Mouse (Mus musculus): ENCODE measurements around the gene Ubl5.
"Not testable (repeated sequence)": the region's sequence is repeated elsewhere in the genome, so short reads cannot be mapped to it uniquely, and the experiment has no call there.

Ubl5 gene

DNA sequence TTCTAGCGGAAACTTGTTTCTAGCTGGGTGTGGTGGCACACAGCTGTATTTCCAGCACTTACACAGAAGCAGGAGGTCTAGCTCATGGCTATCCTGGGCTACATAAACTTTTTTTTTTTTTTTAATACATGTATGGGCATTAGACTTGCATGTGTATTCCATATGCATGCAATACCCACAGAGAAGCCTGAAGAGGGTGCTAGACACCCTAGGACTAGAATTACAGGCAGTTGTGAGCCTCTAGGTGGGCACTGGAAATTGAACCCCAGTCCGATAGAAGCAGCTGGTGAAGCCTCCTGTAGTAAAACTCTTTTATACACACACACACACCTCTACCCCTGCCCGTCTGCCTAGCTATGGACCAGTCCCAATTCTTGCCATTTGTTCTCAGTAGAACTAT is 11.2 kb downstream of the Ubl5 start:
- DNase-seq (ENCODE audit: low read depth in 2 of 2, low spot score in 2 of 2): no peak

DNA sequence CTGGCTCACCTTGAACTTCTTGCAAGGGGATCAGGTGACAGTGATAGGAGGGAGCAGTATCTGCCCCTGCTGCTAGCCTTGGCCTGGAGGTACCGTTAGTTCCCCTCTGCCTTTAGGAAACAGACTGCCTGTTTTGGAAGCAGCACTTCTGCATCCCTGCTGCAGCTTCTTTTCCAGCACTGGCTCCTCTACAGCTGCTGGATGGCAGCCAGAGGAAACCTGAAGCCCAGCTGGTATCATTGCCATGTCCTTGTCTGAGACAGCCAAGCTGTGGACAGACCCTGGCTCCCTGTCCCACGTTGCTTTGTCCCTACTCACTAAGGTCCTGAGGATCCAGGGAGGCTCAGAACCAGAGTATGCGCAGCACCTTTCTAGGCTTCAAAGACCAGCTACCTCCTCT is 14.9 kb downstream of the Ubl5 start:
- no peak for DNase-seq (ENCODE audit: low read depth in 2 of 2, low spot score in 2 of 2)

DNA sequence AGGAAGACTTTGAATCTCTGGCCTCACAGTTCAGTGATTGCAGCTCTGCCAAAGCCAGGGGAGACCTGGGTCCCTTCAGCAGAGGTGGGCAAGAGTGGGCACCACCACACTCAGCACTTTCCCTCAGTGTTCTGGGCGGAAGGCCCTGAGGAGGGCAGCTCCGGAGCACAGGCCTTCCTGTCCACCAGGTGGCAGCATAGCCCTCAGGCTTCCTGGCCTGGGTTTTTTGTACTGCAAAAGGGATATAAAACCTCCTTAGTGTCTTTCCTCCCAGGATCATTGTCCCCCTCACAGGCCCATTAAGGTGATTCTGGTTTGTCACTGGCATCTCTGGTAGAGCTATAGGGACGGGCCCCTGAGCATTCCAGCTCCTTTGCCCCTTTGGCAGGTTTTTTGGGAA is 19.6 kb downstream of the Ubl5 start:
- DNase-seq (ENCODE audit: low read depth in 2 of 2, low spot score in 2 of 2): peak; percentile 40 to 60

DNA sequence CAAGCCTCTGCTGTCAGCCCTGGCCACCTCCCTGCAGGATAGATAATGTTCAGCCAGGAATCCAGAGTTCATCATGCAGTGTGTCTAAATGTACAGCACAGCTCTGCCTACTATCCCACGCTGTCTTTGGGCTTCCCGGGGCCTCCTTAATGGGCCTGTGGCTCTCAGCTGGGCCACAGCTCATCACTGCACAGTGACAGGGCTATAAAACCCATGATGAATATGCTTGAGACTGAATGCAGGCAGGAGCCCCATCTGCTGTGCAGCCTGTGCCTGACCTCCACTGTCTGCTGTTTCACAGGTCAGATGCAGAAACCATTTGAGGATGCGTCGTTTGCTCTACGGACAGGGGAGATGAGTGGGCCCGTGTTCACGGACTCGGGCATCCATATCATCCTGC is 20.2 kb downstream of the Ubl5 start:
- DNase-seq (ENCODE audit: low read depth in 2 of 2, low spot score in 2 of 2): no peak

DNA sequence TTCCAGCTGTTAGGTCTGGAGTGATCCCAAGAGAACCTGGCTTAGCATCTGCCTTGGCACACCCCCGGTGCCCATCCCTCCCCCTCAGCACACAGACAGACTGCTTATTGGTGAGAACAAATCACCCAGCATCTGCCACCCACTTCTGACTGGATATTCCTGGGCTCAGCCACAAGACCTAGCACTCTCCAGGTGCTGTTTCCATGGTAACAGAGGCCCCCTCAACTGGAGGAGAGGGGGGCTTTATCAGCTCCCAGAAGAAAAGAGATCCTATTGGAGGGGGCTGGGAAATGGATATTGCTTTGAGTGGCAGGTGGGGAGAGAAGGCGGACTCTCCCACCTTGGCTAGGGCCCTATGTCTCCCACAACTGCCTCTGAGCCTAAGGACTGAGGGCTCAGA is 21.3 kb downstream of the Ubl5 start:
- no peak for DNase-seq (ENCODE audit: low read depth in 2 of 2, low spot score in 2 of 2)

DNA sequence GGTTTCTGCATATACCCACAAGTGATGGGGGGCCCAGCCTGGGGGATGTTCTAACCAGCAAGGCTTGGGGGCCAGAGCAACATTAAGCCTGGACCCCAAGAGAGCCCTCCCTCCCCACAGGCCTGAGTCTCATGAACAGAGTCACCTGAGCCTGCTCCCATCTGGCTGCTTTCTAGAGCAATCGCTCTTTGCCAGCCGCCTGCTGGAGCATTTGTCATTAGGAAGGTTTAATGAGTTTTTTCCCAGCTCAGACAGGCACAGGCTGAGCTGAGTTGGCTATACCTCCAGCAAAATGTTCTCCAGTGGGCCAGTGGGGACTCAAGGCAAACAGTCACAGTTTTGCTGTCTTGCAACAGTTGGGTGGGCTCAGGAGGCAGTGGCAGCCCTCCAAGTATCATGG is 21.7 kb downstream of the Ubl5 start:
- DNase-seq (ENCODE audit: low read depth in 2 of 2, low spot score in 2 of 2): no peak

DNA sequence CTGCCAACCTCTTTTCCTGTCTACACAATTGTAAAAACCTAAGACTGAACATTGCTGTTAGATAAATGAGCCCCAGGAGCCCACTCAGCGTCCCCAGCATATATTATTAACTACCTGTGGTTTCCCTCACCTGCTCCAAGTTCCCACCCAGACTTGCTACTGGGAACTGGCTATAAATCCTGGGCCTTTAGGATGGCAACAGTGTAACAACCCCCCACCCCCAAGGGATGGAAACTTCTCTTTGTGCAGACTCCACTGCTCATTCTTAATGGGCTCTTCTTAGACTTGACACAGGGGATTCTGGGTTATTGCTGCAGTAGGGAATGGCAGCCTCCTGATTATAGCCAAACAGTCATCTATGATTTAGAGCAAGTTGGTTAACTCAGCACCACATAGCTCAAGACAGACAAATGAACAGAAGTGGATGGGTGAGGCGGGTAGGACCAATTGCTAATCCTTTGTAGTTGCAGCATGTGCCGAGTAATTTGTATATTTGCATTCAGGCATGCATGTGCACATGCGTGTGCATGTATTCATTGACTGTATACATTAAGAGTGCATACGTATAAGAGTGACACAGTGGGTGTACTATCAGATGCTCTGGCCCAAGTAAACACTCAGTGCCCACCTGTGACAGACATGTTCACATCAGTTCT is 22.4 kb downstream of the Ubl5 start:
- no peak for DNase-seq (ENCODE audit: low read depth in 2 of 2, low spot score in 2 of 2)

DNA sequence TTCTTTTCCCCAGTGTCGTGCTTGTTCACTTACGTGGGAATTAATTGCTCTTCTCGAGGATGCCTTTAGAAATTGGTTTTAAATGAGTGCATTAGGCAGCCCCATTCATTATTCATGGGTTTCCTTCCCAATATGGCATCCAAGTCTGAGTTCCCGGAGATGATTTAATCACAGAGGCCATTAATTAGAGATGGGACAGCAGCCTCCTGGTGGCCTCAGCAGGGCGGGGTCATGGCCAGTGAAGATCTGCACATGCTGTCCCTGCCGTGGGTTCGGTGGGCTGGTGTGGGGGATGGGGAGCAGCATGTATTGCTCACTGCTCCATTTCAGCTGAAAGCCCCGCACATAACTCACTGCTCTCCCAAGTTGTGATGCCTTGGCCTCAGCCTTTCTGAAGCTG is 23.2 kb downstream of the Ubl5 start:
- DNase-seq (ENCODE audit: low read depth in 2 of 2, low spot score in 2 of 2): no peak

DNA sequence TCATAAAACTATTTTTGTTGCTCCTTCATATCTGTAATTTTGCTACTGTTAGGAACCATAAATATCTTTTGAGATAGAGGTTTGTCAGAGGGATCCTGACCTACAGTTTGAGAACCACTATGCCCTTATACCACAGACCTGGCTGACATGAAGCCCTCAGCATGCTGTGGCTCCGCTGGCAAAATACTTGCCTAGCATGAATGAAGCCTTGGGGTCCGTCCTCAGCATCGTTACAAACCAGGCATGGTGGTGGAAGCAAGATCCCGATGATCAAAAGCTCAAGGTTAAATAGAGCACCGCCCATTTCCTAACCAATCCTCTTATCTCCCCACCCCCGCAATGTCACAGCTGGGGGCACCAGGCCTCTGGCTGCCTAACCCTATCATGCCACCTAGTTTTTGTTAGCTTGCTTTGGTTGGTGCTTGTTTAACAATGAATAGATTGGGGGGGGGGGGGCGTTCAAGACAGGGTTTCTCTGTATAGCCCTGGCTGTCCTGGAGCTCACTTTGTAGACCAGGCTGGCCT is 23.9 kb downstream of the Ubl5 start:
- DNase-seq (ENCODE audit: low read depth in 2 of 2, low spot score in 2 of 2): no peak

DNA sequence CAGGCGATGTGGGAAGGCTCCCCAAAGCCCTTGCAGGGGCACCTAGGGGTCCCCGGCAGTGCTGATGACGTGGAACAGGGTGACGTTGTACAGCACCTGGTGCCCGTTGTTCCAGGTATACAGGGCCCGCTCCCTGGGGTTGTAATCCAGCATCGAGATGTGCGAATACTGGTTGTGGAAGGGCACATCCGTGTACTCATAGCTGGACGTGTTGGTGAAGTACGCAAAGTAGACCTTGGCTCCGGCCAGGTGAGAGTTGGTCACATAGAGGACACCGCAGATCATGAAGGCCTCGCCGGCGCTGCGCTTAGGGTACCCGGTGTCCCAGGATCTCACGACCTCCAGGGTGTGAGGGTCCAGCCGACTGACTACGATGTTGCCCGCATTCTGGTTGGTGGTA is 25.4 kb downstream of the Ubl5 start:
- no peak for DNase-seq (ENCODE audit: low read depth in 2 of 2, low spot score in 2 of 2)

DNA sequence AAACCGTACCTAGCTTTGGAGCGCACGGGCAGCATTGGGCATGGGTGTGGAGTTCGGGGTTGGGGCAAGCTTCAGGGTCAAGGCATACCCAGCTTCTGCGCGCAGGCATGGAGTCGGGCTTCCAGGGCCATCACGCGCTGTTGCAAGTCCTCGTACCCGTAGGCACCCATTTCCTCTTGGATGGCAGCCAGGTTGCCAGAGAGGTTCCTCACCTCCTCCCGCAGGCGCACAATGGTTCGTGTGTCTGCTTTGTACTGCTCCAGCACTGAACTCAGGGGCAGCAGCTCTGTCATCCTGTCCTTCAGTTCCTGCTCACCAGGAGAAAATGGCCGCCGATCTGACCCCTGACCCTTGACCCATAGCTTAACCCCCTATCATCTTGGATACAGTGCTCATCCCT is 29.4 kb downstream of the Ubl5 start:
- no peak for DNase-seq (ENCODE audit: low read depth in 2 of 2, low spot score in 2 of 2)

DNA sequence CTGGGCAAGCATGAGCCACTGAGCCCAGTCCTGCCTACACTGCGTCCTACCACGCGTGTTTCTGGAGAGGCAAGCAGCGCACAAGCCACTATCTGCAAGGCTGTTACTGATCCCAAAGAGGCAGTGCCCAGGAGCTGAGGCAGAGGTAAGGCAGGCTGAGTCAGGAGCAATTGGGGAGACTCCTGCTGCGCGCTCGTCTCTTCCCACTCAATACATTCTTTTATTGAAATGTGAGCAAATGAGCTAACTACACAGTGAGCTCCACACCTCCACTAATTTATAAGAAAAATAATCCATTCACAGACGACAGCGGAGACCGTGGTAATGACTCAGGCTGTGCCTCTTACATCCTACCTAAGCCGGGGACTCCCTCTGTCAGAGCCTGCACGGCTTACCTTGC is 35.2 kb downstream of the Ubl5 start:
- DNase-seq (ENCODE audit: low read depth in 2 of 2, low spot score in 2 of 2): no peak

DNA sequence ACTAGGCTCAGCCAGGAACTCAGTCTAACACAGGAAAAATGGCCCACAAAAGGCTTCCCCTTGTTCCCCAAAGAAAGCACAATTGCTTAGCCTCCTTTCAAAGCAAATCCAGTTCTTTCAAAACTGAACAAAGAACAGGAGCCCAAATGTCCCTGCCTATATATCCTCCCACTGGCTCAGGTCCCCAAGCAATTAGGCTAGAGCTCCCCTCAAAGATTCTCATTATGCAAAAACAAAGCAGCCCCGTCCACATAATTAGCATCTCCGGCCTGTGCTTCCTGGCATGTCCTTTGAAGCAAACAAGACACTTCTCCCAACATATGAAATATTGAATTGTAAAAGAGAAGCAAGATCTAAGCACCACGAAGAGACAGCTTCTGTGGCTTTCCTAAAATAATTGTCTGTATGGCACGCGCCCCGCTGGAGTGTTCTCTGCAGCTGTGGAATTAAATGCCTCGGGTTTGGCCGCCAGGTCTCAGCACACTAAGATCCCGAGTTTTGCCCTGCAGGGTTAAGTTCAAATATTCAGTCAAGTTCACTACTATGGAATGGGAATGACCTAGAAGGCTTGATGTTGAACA is 37.8 kb downstream of the Ubl5 start:
- no peak for DNase-seq (ENCODE audit: low read depth in 2 of 2, low spot score in 2 of 2)

DNA sequence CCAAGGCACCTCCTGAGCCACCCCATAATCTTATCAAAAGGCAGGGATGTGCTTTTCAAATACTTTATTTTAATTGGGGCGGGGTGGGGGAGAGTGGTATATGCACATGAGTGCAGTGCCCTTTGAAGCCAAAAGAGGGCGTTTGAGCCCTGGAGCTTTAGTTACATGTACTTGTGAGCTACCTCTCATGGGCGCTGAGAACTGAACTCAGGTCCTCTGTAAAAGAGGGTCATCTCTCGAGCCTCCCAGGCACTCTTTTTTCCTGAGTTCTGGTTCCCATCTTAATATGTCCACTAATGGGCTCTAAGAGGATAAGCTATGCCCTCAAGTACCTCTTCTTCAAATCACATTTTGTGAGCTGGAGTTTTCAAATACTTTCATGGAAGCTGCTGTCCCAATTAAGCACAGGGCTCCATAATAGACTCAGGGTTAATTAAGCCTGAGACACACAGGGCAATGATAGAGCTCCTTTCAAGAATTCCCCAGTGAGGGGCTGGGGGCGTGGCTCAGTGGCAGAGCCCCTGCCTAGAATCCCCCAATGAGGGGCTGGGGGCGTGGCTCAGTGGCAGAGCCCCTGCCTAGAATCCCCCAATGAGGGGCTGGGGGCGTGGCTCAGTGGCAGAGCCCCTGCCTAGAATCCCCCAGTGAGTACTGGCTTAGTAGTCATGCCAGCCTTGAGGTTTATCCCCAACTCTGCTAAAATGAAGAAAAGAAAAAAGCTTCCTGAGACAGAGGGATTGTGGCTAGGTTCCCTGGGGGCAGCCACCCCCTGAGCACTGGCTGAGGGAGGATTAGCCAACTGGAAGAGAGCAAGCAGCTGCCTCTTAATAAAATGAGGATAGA is 39.1 kb downstream of the Ubl5 start:
- no peak for DNase-seq (ENCODE audit: low read depth in 2 of 2, low spot score in 2 of 2)

DNA sequence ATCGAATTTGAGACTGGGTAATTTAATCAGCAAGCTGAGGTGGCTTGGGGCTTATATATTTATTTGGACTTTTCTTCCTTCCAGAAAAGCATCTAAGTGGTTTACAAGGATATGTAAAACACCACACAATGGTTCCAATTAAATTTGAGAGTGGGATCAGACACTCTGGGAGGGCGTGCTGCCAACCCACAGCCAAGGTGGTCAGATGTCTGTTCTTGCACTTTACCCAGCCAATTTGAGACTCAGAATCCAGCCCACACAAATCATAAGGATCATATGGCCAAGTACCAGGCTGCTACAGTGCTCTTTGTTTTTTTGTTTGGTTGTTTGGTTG is 39.7 kb downstream of the Ubl5 start:
- no peak for DNase-seq (ENCODE audit: low read depth in 2 of 2, low spot score in 2 of 2)

DNA sequence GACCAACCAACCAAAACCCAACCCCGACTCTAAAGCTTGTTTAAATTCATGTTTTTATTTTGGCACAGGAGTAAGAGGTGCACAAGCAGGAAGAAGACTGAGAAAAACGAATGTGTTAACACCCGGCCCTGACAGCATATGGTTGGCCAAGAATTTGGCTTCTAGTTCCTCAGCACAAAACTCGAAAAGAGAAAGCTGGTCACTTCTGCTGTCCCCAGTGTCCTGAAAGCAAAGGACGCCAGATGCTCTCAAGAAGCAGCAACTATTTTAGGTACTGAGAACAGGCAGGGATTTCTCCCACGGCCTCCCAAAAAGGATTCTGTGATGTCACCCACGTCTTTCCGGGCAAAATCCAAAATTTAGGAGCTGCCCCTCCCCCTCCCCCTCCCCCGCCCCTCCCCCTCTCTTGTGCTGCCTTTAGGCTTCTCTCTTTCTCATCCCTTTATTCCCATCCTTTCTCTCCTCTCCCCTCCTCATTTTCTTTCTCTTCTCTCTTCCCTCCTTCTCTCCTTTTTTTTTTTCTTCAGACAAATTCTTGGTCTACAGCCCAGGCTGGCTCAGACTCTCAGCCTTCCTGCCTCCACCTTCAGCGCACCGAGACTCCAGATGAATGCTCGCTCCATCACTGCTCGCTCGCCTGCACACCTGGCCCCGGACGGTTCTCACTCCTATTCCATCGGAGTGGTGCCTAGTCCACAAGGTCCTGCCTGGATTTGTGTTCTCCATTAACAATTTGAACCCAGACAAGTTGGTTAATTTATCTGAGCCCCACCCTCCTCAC is 42.6 kb downstream of the Ubl5 start:
- no peak for DNase-seq (ENCODE audit: low read depth in 2 of 2, low spot score in 2 of 2)

DNA sequence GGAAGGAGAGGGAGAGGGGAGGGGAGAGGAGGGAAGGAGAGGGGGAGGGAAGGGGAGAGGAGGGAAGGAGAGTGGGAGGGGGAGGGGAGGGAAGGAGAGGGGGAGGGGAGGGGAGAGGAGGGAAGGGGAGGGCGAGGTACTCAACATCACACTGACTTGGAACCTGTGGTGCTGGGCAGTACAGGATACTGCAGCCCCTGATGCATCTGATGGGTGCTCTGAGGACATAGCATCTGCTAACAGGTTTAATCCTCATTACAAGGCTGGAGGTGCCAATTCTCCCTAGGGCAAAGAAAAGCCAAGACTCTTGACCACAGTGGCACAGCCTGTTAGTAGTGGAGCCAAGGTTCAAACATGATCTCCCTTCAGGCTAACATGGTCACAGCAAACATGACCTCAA is 46.7 kb downstream of the Ubl5 start:
- no peak for DNase-seq (ENCODE audit: low read depth in 2 of 2, low spot score in 2 of 2)

DNA sequence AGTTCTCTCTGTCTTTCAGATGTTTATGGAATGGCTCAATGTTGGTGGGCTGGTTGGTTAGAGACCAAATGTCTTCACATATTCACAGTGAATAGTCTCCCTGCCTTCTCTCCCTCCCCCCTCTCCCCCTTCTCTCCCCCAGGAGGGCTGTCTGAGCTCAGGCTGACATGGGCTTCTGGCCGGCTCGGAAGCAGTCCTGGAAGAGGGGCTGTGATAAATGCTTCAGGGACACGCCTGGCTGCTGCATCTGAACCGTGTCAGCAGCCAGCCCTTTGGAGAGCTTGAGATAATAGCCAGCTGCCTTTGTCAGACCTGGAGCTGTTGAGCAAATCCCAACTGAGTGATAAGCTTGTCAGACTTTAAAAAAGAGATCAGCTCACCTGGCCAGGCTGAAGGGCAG is 47.2 kb downstream of the Ubl5 start:
- DNase-seq (ENCODE audit: low read depth in 2 of 2, low spot score in 2 of 2): no peak

DNA sequence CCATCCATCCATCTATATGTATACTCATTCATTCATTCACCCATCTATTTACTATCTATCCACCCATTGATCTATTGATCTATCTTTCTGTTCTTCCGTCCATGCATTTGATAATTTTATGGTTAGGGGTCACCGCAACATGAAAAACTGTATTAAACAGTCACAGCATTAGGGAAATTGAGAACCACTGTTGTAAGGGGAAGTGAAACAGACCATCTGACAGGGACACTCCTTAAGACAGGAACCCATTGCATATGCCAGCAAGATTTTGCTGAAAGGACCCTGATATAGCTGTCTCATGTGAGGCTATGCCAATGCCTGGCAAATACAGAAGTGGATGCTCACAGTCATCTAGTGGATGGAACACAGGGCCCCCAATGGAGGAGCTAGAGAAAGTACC is 47.8 kb downstream of the Ubl5 start:
- not testable (repeated sequence) for DNase-seq (ENCODE audit: low read depth in 2 of 2, low spot score in 2 of 2)

DNA sequence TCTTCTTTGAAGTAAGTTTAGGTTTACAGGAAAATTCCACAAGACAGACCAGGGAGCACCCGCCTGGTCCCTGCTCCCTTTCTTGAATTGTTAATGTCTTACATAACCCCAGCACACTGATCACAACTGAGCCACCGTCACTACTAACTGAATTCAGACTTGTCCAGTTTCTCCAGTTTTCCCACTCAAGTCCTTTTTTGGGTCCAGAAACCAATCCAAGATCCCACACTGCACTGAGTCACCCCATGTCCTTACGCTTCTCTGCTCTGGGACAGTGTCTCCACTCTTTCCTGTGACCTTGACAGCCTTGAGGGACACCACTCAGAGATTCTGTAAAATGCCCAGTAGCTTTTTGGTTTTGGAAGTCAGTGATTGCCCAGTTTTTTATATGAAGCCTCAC is 50.2 kb downstream of the Ubl5 start:
- no peak for DNase-seq (ENCODE audit: low read depth in 2 of 2, low spot score in 2 of 2)

DNA sequence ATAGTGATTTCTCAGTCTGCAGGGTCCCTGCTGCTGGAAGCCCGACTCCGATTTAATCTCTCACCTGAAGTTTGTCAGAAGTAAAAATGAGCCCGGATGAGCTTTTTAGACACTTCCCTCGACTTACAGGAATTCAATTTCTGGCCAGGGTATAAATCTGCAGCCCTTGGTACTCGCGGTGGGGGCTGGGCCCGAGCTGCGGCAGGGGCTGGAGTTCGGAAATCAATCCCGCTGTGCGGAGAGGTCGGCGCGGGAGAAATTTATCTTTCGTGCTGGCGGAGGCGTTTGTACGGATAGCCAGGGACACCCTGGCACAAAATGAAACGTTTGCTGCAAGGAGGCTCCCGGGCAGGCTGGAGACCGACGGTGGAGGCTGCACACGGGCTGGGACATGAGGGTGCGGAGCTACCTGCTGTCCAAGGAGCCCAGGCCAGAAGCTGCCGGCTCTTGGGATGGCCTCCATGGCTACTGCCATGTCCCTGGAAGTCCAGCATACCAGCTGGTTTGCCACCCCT is 52.1 kb downstream of the Ubl5 start:
- DNase-seq (ENCODE audit: low read depth in 2 of 2, low spot score in 2 of 2): no peak

All from CD8-positive naive resting alpha-beta T cell, adult 2 months (primary cell).